Mouse (Mus musculus) embryonic facial prominence, embryonic 13.5 days (tissue): Measurements from ENCODE around the gene Prlr. TPM values are rescaled to one million over a fixed set of nuclear protein-coding genes. Genes with fewer than 3 reads are reported as not detected.

Experiments used
- ATAC-seq: fragments of 200-750 bp; cut with Nextera tagmentation; 2 replicates; pipeline ENCODE4 v1.8.0; 2017; ENCODE audit warnings: low read depth; ENCODE audit not compliant: insufficient number of reproducible peaks, insufficient read depth, low FRiP score, low TSS enrichment
- H3K27ac ChIP-seq: fragments of 300-500 bp; sonication (generic); 2 replicates; pipeline ENCODE4 v1.5.1; 2015; ENCODE audit warnings: moderate library complexity, mild to moderate bottlenecking, inconsistent platforms
- H3K27me3 ChIP-seq: fragments of 300-500 bp; sonication (generic); 2 replicates; pipeline ENCODE4 v1.6.1; 2015; ENCODE audit warnings: mild to moderate bottlenecking, inconsistent platforms
- H3K36me3 ChIP-seq: fragments of 300-500 bp; sonication (generic); 2 replicates; pipeline ENCODE4 v1.6.1; 2015; ENCODE audit warnings: mild to moderate bottlenecking, inconsistent platforms
- H3K4me1 ChIP-seq: fragments of 300-500 bp; sonication (generic); 2 replicates; pipeline ENCODE4 v1.6.1; 2015; ENCODE audit warnings: inconsistent platforms
- H3K4me2 ChIP-seq: fragments of 300-500 bp; sonication (generic); 2 replicates; pipeline ENCODE4 v1.6.1; 2015; ENCODE audit warnings: moderate library complexity, mild to moderate bottlenecking, inconsistent platforms
- H3K4me3 ChIP-seq: fragments of 300-500 bp; sonication (generic); 2 replicates; pipeline ENCODE4 v1.5.1; 2015; ENCODE audit warnings: mild to moderate bottlenecking, inconsistent platforms
- H3K9ac ChIP-seq: fragments of 300-500 bp; sonication (generic); 2 replicates; pipeline ENCODE4 v1.6.1; 2015; ENCODE audit warnings: mild to moderate bottlenecking, inconsistent platforms
- H3K9me3 ChIP-seq: fragments of 300-500 bp; sonication (generic); 2 replicates; pipeline ENCODE4 v1.6.1; 2016; ENCODE audit warnings: inconsistent platforms
- WGBS: fragments of 180-500 bp; shearing (Covaris S2); methylation state at CpG from one replicate; pipeline ENCODE4 v1.1.7; 2015; ENCODE audit warnings: mixed read lengths; 5-methylcytosine and 5-hydroxymethylcytosine counted together
- polyA plus RNA-seq: library from polyadenylated mRNA; unstranded; fragments of >200 nt; fragmentation: Nextera tagmentation; extraction: Ambion mirVana; gene quantifications from 2 replicates; pipeline ENCODE4 v1.2.1, GENCODE M21; 2015

Prlr gene
- polyA plus RNA-seq, 1 experiment from 2014 or later, result 0.65 TPM

- no peak overlapping the region for H3K27ac ChIP-seq
- H3K36me3 ChIP-seq, result no peaks in the 10 kb centered on the region
- no peaks in the 10 kb centered on the region for H3K27me3 ChIP-seq
- no peak overlapping the region for H3K9ac ChIP-seq
- no peak for ATAC-seq
- no peaks in the 10 kb centered on the region for H3K4me1 ChIP-seq
- no peaks in the 10 kb centered on the region for H3K9me3 ChIP-seq
- H3K4me3 ChIP-seq, result no peak overlapping the region
- WGBS, result 83% methylated on average over 5 of the region's 5 CpGs
- H3K4me2 ChIP-seq, result no peak overlapping the region
Measured at GRCm38 (mm10) chr15:10200991-10201390, 24.0 kb downstream of the Prlr start.

- H3K36me3 ChIP-seq, result no peaks in the 10 kb centered on the region
- H3K9ac ChIP-seq, result no peak overlapping the region
- H3K4me1 ChIP-seq, result no peaks in the 10 kb centered on the region
- H3K27ac ChIP-seq, result no peak overlapping the region
- H3K4me2 ChIP-seq, result no peak overlapping the region
- no peaks in the 10 kb centered on the region for H3K27me3 ChIP-seq
- ATAC-seq, result no peak
- no peak overlapping the region for H3K4me3 ChIP-seq
- no peaks in the 10 kb centered on the region for H3K9me3 ChIP-seq
- 89% methylated on average over 7 of the region's 7 CpGs for WGBS
Measured at GRCm38 (mm10) chr15:10202504-10203302, 25.7 kb downstream of the Prlr start.

GRCm38 (mm10) chr15:10210261-10210770, 33.3 kb downstream of the Prlr start:
- Histone ChIP-seq H3K4me1 (no peaks in the 10 kb centered on the region), H3K27ac (no peak overlapping the region), H3K9ac (no peak overlapping the region), H3K4me2 (no peak overlapping the region), H3K27me3 (no peaks in the 10 kb centered on the region), H3K4me3 (no peak overlapping the region), H3K36me3 (no peaks in the 10 kb centered on the region), H3K9me3 (no peaks in the 10 kb centered on the region)
- no peak for ATAC-seq
- WGBS, result 68% methylated on average over 4 of the region's 4 CpGs

GRCm38 (mm10) chr15:10211992-10212391, 35.0 kb downstream of the Prlr start:
- Histone ChIP-seq H3K9me3 (no peaks in the 10 kb centered on the region), H3K9ac (no peak overlapping the region), H3K27ac (no peak overlapping the region), H3K4me3 (no peak overlapping the region), H3K4me1 (no peaks in the 10 kb centered on the region), H3K4me2 (no peak overlapping the region), H3K27me3 (no peaks in the 10 kb centered on the region), H3K36me3 (no peaks in the 10 kb centered on the region)
- no peak for ATAC-seq

GRCm38 (mm10) chr15:10213213-10213612, 36.2 kb downstream of the Prlr start:
- Histone ChIP-seq H3K4me2 (no peak overlapping the region), H3K9ac (no peak overlapping the region), H3K4me1 (no peaks in the 10 kb centered on the region), H3K4me3 (no peak overlapping the region), H3K27me3 (no peaks in the 10 kb centered on the region), H3K27ac (no peak overlapping the region), H3K36me3 (no peaks in the 10 kb centered on the region), H3K9me3 (no peaks in the 10 kb centered on the region)
- 79% methylated on average over 6 of the region's 6 CpGs for WGBS
- ATAC-seq, result no peak

GRCm38 (mm10) chr15:10213710-10214109, 36.7 kb downstream of the Prlr start:
- no peaks in the 10 kb centered on the region for H3K27me3 ChIP-seq
- no peaks in the 10 kb centered on the region for H3K9me3 ChIP-seq
- no peak overlapping the region for H3K9ac ChIP-seq
- no peaks in the 10 kb centered on the region for H3K4me1 ChIP-seq
- ATAC-seq, result no peak
- 76% methylated on average over 3 of the region's 3 CpGs for WGBS
- H3K36me3 ChIP-seq, result no peaks in the 10 kb centered on the region
- H3K4me2 ChIP-seq, result no peak overlapping the region
- no peak overlapping the region for H3K27ac ChIP-seq
- no peak overlapping the region for H3K4me3 ChIP-seq

GRCm38 (mm10) chr15:10215719-10216118, 38.7 kb downstream of the Prlr start:
- no peaks in the 10 kb centered on the region for H3K27me3 ChIP-seq
- no peak for ATAC-seq
- H3K36me3 ChIP-seq, result no peaks in the 10 kb centered on the region
- no peak overlapping the region for H3K27ac ChIP-seq
- no peak overlapping the region for H3K9ac ChIP-seq
- H3K4me2 ChIP-seq, result no peak overlapping the region
- no peaks in the 10 kb centered on the region for H3K4me1 ChIP-seq
- H3K9me3 ChIP-seq, result no peaks in the 10 kb centered on the region
- no peak overlapping the region for H3K4me3 ChIP-seq
- 83% methylated on average over 8 of the region's 8 CpGs for WGBS

GRCm38 (mm10) chr15:10216189-10216588, 39.2 kb downstream of the Prlr start:
- no peak overlapping the region for H3K4me2 ChIP-seq
- H3K36me3 ChIP-seq, result no peaks in the 10 kb centered on the region
- H3K9ac ChIP-seq, result no peak overlapping the region
- H3K9me3 ChIP-seq, result no peaks in the 10 kb centered on the region
- H3K27ac ChIP-seq, result no peak overlapping the region
- no peaks in the 10 kb centered on the region for H3K4me1 ChIP-seq
- H3K27me3 ChIP-seq, result no peaks in the 10 kb centered on the region
- no peak overlapping the region for H3K4me3 ChIP-seq
- ATAC-seq, result no peak
- WGBS, result 93% methylated on average over 4 of the region's 4 CpGs

GRCm38 (mm10) chr15:10223614-10224155, 46.6 kb downstream of the Prlr start:
- H3K4me3 ChIP-seq, result no peak overlapping the region
- WGBS, result 79% methylated on average over 4 of the region's 4 CpGs
- no peaks in the 10 kb centered on the region for H3K9me3 ChIP-seq
- no peaks in the 10 kb centered on the region for H3K36me3 ChIP-seq
- H3K9ac ChIP-seq, result no peak overlapping the region
- no peak overlapping the region for H3K4me2 ChIP-seq
- ATAC-seq, result no peak
- H3K27me3 ChIP-seq, result no peaks in the 10 kb centered on the region
- no peaks in the 10 kb centered on the region for H3K4me1 ChIP-seq
- H3K27ac ChIP-seq, result no peak overlapping the region

GRCm38 (mm10) chr15:10225701-10226100, 48.7 kb downstream of the Prlr start:
- H3K9ac ChIP-seq, result no peak overlapping the region
- H3K4me1 ChIP-seq, result no peaks in the 10 kb centered on the region
- no peaks in the 10 kb centered on the region for H3K36me3 ChIP-seq
- no peak overlapping the region for H3K4me3 ChIP-seq
- no peaks in the 10 kb centered on the region for H3K9me3 ChIP-seq
- H3K27me3 ChIP-seq, result no peaks in the 10 kb centered on the region
- ATAC-seq, result no peak
- H3K27ac ChIP-seq, result no peak overlapping the region
- 87% methylated on average over 4 of the region's 4 CpGs for WGBS
- no peak overlapping the region for H3K4me2 ChIP-seq

GRCm38 (mm10) chr15:10228636-10229035, 51.6 kb downstream of the Prlr start:
- H3K9me3 ChIP-seq, result no peaks in the 10 kb centered on the region
- no peak overlapping the region for H3K9ac ChIP-seq
- 83% methylated on average over 2 of the region's 2 CpGs for WGBS
- H3K27me3 ChIP-seq, result no peaks in the 10 kb centered on the region
- H3K4me1 ChIP-seq, result no peaks in the 10 kb centered on the region
- H3K4me2 ChIP-seq, result no peak overlapping the region
- ATAC-seq, result no peak
- no peak overlapping the region for H3K4me3 ChIP-seq
- no peaks in the 10 kb centered on the region for H3K36me3 ChIP-seq
- no peak overlapping the region for H3K27ac ChIP-seq

- H3K36me3 ChIP-seq, result no peaks in the 10 kb centered on the region
- H3K4me1 ChIP-seq, result no peaks in the 10 kb centered on the region
- H3K9ac ChIP-seq, result no peak overlapping the region
- ATAC-seq, result no peak
- H3K4me3 ChIP-seq, result no peak overlapping the region
- 80% methylated on average over 5 of the region's 5 CpGs for WGBS
- H3K4me2 ChIP-seq, result no peak overlapping the region
- no peaks in the 10 kb centered on the region for H3K9me3 ChIP-seq
- no peaks in the 10 kb centered on the region for H3K27me3 ChIP-seq
- H3K27ac ChIP-seq, result no peak overlapping the region
Measured at GRCm38 (mm10) chr15:10235977-10236376, 58.9 kb downstream of the Prlr start.
